Mouse (Mus musculus) cortical plate, adult 2 months (tissue): ENCODE results near the gene Sertad4. TPM values are rescaled to one million over a fixed set of nuclear protein-coding genes. Genes with fewer than 3 reads are reported as not detected.

Experiments used
- H3K27ac ChIP-seq: fragments of 200-500 bp; 2 replicates; pipeline ENCODE4 v1.5.1; 2012; ENCODE audit warnings: low read length, control low read depth, inconsistent platforms; ENCODE audit not compliant: insufficient read depth
- H3K4me1 ChIP-seq: fragments of 200-500 bp; 2 replicates; pipeline ENCODE4 v1.6.1; 2011; ENCODE audit warnings: low read length; ENCODE audit not compliant: control insufficient read depth, insufficient read depth
- H3K4me3 ChIP-seq: fragments of 200-500 bp; 2 replicates; pipeline ENCODE4 v1.5.1; 2011; ENCODE audit warnings: mild to moderate bottlenecking, low read length, control low read depth; ENCODE audit not compliant: insufficient read depth
- CTCF ChIP-seq: fragments of 200-500 bp; IDR thresholded peaks from 2 replicates; pipeline ENCODE4 v1.5.1; 2011; ENCODE audit warnings: mild to moderate bottlenecking, control low read depth, low read length; ENCODE audit not compliant: insufficient read depth; ENCODE audit errors: extremely low read depth
- POLR2A ChIP-seq: fragments of 200-500 bp; IDR thresholded peaks from 2 replicates; pipeline ENCODE4 v1.6.1; 2011; ENCODE audit warnings: mild to moderate bottlenecking, low read length, control low read depth; ENCODE audit not compliant: insufficient read depth; ENCODE audit errors: extremely low read depth
- polyA plus RNA-seq: library from polyadenylated mRNA; depleted of rRNA; stranded (reverse); fragments of >200 nt; gene quantifications from 2 replicates; pipeline ENCODE4 v1.2.3, GENCODE M21; 2012; rRNA removed

Gene Sertad4
- polyA plus RNA-seq, 1 experiment = 12.5 TPM

- H3K4me1 ChIP-seq = no peaks in the 10 kb centered on the region
- no peak overlapping the region for H3K27ac ChIP-seq
- H3K4me3 ChIP-seq = no peak overlapping the region
- TF ChIP-seq POLR2A (no peak), CTCF (no peak)
Observed at GRCm38 (mm10) chr1:192796201-192797010, 59.1 kb downstream of the Sertad4 start.

- no peaks in the 10 kb centered on the region for H3K4me1 ChIP-seq
- no peak overlapping the region for H3K27ac ChIP-seq
- no peak overlapping the region for H3K4me3 ChIP-seq
- TF ChIP-seq CTCF (no peak), POLR2A (no peak)
Observed at GRCm38 (mm10) chr1:192794957-192795745, 60.4 kb downstream of the Sertad4 start.

Other genes starting within 250 kb of the Sertad4 start
- 0.89 and 0.98 TPM in 2 replicates for gene Hhat, start 84.5 kb downstream of the Sertad4 start, polyA plus RNA-seq
- 5.8 and 6.5 TPM in 2 replicates for gene Syt14, start 180.0 kb upstream of the Sertad4 start, polyA plus RNA-seq